20 mouse cellular contexts compared by ENCODE assay signal in the genomic region with DNA sequence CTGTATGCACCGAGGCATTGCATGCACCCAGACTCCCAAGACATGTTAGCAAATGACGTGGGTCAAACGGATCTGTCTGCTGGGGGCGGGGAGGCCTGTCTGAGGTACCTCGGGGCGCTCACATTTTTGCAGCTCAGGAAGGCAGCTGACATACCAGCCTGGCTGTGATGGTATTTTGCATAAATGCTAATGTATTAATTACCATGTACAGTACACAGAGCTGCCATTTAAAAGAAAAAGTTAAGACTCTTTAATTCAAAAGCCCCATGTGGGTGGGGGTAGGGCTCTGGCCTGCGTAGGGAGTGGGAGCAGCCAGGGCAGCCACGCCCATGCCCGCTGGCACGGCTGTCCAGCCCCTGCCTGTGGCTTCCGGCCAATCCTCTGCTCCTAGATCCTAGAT. TPM values are rescaled to one million over a fixed set of nuclear protein-coding genes. Genes with fewer than 3 reads are reported as not detected.
DNase-seq lines count a peak whose midpoint lies in the region; ATAC-seq lines count a peak whose summit lies in the region.
"Had no signal": no experiment of that assay in that cellular context is flagged by ENCODE, and none has a peak within 500 bp of the region (broad histone marks: within the 10 kb centered on the region; RNA-seq: fewer than 3 reads in every experiment).

No protein-coding gene starts in this region.

- H3K9ac ChIP-seq in forebrain, embryonic 13.5 days: no peak overlapping the region
- no peak overlapping the region for H3K9ac ChIP-seq in forebrain, embryonic 11.5 days (ENCODE audit: low read length)
- no peak overlapping the region for H3K9ac ChIP-seq in hindbrain, embryonic 13.5 days
- H3K9ac ChIP-seq in hindbrain, embryonic 11.5 days (ENCODE audit: low read depth, low read length): no peak overlapping the region
- no peak overlapping the region for H3K9ac ChIP-seq in midbrain, embryonic 14.5 days (replicated peaks; ENCODE audit: low read length)
- H3K9ac ChIP-seq in midbrain, embryonic 13.5 days (replicated peaks): no peak overlapping the region
- no peak overlapping the region for H3K9ac ChIP-seq in forebrain, embryonic 16.5 days (replicated peaks; ENCODE audit: low read depth, low read length)
- H3K9ac ChIP-seq: embryonic facial prominence, embryonic 12.5 days; heart, embryonic 12.5 days had no signal

- H3K4me2 ChIP-seq in forebrain, embryonic 13.5 days: no peak overlapping the region
- H3K4me2 ChIP-seq in forebrain, embryonic 11.5 days (ENCODE audit: low read depth, low read length, severe bottlenecking): no peak overlapping the region
- no peak overlapping the region for H3K4me2 ChIP-seq in hindbrain, embryonic 13.5 days
- H3K4me2 ChIP-seq in hindbrain, embryonic 11.5 days (replicated peaks; ENCODE audit: low read depth, low read length): no peak overlapping the region
- no peak overlapping the region for H3K4me2 ChIP-seq in midbrain, embryonic 14.5 days (ENCODE audit: low read length)
- no peak overlapping the region for H3K4me2 ChIP-seq in midbrain, embryonic 13.5 days (replicated peaks)
- no peak overlapping the region for H3K4me2 ChIP-seq in forebrain, embryonic 16.5 days (ENCODE audit: low read length)
- H3K4me2 ChIP-seq: embryonic facial prominence, embryonic 12.5 days; heart, embryonic 12.5 days had no signal

- no peak overlapping the region for H3K27ac ChIP-seq in forebrain, embryonic 13.5 days
- no peak overlapping the region for H3K27ac ChIP-seq in forebrain, embryonic 11.5 days (ENCODE audit: low read depth, low read length)
- H3K27ac ChIP-seq in hindbrain, embryonic 13.5 days: no peak overlapping the region
- no peak overlapping the region for H3K27ac ChIP-seq in hindbrain, embryonic 11.5 days (ENCODE audit: low read depth, low read length)
- no peak overlapping the region for H3K27ac ChIP-seq in midbrain, embryonic 14.5 days (replicated peaks; ENCODE audit: low read depth, low read length)
- no peak overlapping the region for H3K27ac ChIP-seq in midbrain, embryonic 13.5 days
- no peak overlapping the region for H3K27ac ChIP-seq in forebrain, embryonic 16.5 days (ENCODE audit: low read length)
- H3K27ac ChIP-seq: embryonic facial prominence, embryonic 12.5 days; hindbrain, embryonic 10.5 days had no signal

- H3K36me3 ChIP-seq in forebrain, embryonic 13.5 days (ENCODE audit: poor library complexity, severe bottlenecking): no peaks in the 10 kb centered on the region
- H3K36me3 ChIP-seq in forebrain, embryonic 11.5 days (ENCODE audit: control insufficient read depth, insufficient read depth, low read length): no peaks in the 10 kb centered on the region
- no peaks in the 10 kb centered on the region for H3K36me3 ChIP-seq in hindbrain, embryonic 13.5 days
- no peaks in the 10 kb centered on the region for H3K36me3 ChIP-seq in hindbrain, embryonic 11.5 days (ENCODE audit: control insufficient read depth, insufficient read depth, low read length)
- no peaks in the 10 kb centered on the region for H3K36me3 ChIP-seq in midbrain, embryonic 14.5 days (ENCODE audit: control insufficient read depth, insufficient read depth, low read length)
- no peaks in the 10 kb centered on the region for H3K36me3 ChIP-seq in midbrain, embryonic 13.5 days
- H3K36me3 ChIP-seq in forebrain, embryonic 16.5 days (ENCODE audit: control insufficient read depth, insufficient read depth): no peaks in the 10 kb centered on the region
- H3K36me3 ChIP-seq: embryonic facial prominence, embryonic 12.5 days; heart, embryonic 12.5 days; hindbrain, embryonic 10.5 days had no signal

- 59% methylated on average over 11 of the region's 11 CpGs for WGBS in forebrain, embryonic 13.5 days
- WGBS in forebrain, embryonic 11.5 days: 70% methylated on average over 11 of the region's 11 CpGs
- WGBS in hindbrain, embryonic 13.5 days: 50% methylated on average over 11 of the region's 11 CpGs
- 75% methylated on average over 11 of the region's 11 CpGs for WGBS in hindbrain, embryonic 11.5 days
- 55% methylated on average over 11 of the region's 11 CpGs for WGBS in midbrain, embryonic 14.5 days
- 62% methylated on average over 11 of the region's 11 CpGs for WGBS in midbrain, embryonic 13.5 days
- 47% methylated on average over 11 of the region's 11 CpGs for WGBS in forebrain, embryonic 16.5 days

- H3K9me3 ChIP-seq in forebrain, embryonic 13.5 days (replicated peaks): no peaks in the 10 kb centered on the region
- no peaks in the 10 kb centered on the region for H3K9me3 ChIP-seq in forebrain, embryonic 11.5 days (ENCODE audit: control insufficient read depth, low read length)
- no peaks in the 10 kb centered on the region for H3K9me3 ChIP-seq in hindbrain, embryonic 13.5 days
- H3K9me3 ChIP-seq in hindbrain, embryonic 11.5 days (ENCODE audit: control insufficient read depth, low read length): no peaks in the 10 kb centered on the region
- no peaks in the 10 kb centered on the region for H3K9me3 ChIP-seq in midbrain, embryonic 14.5 days (ENCODE audit: control insufficient read depth, low read length)
- no peaks in the 10 kb centered on the region for H3K9me3 ChIP-seq in midbrain, embryonic 13.5 days
- H3K9me3 ChIP-seq in forebrain, embryonic 16.5 days (ENCODE audit: control insufficient read depth, low read length): no peaks in the 10 kb centered on the region
- H3K9me3 ChIP-seq: embryonic facial prominence, embryonic 12.5 days; heart, embryonic 12.5 days; hindbrain, embryonic 10.5 days had no signal

- H3K4me1 ChIP-seq in forebrain, embryonic 13.5 days: peaks cover 33% of the 10 kb centered on the region
- H3K4me1 ChIP-seq in forebrain, embryonic 11.5 days (replicated peaks; ENCODE audit: control insufficient read depth, insufficient read depth, low read length): peaks cover 7% of the 10 kb centered on the region
- peaks cover 43% of the 10 kb centered on the region for H3K4me1 ChIP-seq in hindbrain, embryonic 13.5 days (replicated peaks)
- H3K4me1 ChIP-seq in hindbrain, embryonic 11.5 days (replicated peaks; ENCODE audit: control insufficient read depth, insufficient read depth, low read length): peaks cover 4% of the 10 kb centered on the region
- H3K4me1 ChIP-seq in midbrain, embryonic 14.5 days (ENCODE audit: control insufficient read depth, insufficient read depth, low read length): peaks cover 20% of the 10 kb centered on the region
- peaks cover 58% of the 10 kb centered on the region for H3K4me1 ChIP-seq in midbrain, embryonic 13.5 days (replicated peaks)
- H3K4me1 ChIP-seq in forebrain, embryonic 16.5 days (replicated peaks; ENCODE audit: control insufficient read depth, insufficient read depth, low read length): peaks cover 40% of the 10 kb centered on the region

- no peak for DNase-seq in forebrain, embryonic 11.5 days (ENCODE audit: low spot score)
- DNase-seq in hindbrain, embryonic 11.5 days (ENCODE audit: low spot score): no peak
- DNase-seq in midbrain, embryonic 14.5 days: no peak
- no peak for DNase-seq in lung, postnatal 10 days
- DNase-seq: adrenal gland, adult 2 months; adrenal gland, postnatal 25 days; B cell, adult 2 months; cerebellum, adult 2 months; gastrocnemius, postnatal 14 days had no signal

- H3K27me3 ChIP-seq in forebrain, embryonic 13.5 days: 0 out of 2 replicates have a peak, but pooled peaks cover 15% of the 10 kb centered on the region
- H3K27me3 ChIP-seq in forebrain, embryonic 11.5 days (ENCODE audit: control insufficient read depth, insufficient read depth, low read length): no peaks in the 10 kb centered on the region
- 0 out of 2 replicates have a peak, but pooled peaks cover 11% of the 10 kb centered on the region for H3K27me3 ChIP-seq in hindbrain, embryonic 13.5 days
- H3K27me3 ChIP-seq in hindbrain, embryonic 11.5 days (ENCODE audit: control insufficient read depth, insufficient read depth, low read length): no peaks in the 10 kb centered on the region
- no peaks in the 10 kb centered on the region for H3K27me3 ChIP-seq in midbrain, embryonic 14.5 days (ENCODE audit: control insufficient read depth, insufficient read depth, low read length)
- peaks cover 4% of the 10 kb centered on the region; the same call in 1 of the 2 replicates for H3K27me3 ChIP-seq in midbrain, embryonic 13.5 days
- no peaks in the 10 kb centered on the region for H3K27me3 ChIP-seq in forebrain, embryonic 16.5 days (replicated peaks; ENCODE audit: control insufficient read depth, insufficient read depth, low read length)
- H3K27me3 ChIP-seq: embryonic facial prominence, embryonic 12.5 days had no signal

- ATAC-seq in forebrain, embryonic 13.5 days: peak; percentile 33; the same call in 1 of the 2 replicates
- ATAC-seq in forebrain, embryonic 11.5 days (replicated peaks; ENCODE audit: low FRiP score): no peak
- 0 out of 2 replicates have a peak, but pooled peaks have one; percentile 9 for ATAC-seq in hindbrain, embryonic 13.5 days (ENCODE audit: low FRiP score)
- no peak for ATAC-seq in hindbrain, embryonic 11.5 days (ENCODE audit: low FRiP score)
- ATAC-seq in midbrain, embryonic 14.5 days (ENCODE audit: low FRiP score, low TSS enrichment): peak; percentile 12; the same call in 1 of the 2 replicates
- ATAC-seq in midbrain, embryonic 13.5 days: no peak
- peak; percentile 64 for ATAC-seq in forebrain, embryonic 16.5 days
- ATAC-seq: CD4-positive, CD25-positive, alpha-beta regulatory T cell, adult 4 months; hindbrain, embryonic 16.5 days; inflammation-experienced regulatory T-cells, adult 6 months; intestine, postnatal 0 days had no signal

- no peak overlapping the region for H3K4me3 ChIP-seq in forebrain, embryonic 13.5 days
- no peak overlapping the region for H3K4me3 ChIP-seq in forebrain, embryonic 11.5 days (ENCODE audit: low read depth, low read length)
- no peak overlapping the region for H3K4me3 ChIP-seq in hindbrain, embryonic 13.5 days
- H3K4me3 ChIP-seq in hindbrain, embryonic 11.5 days (ENCODE audit: low read depth, low read length): no peak overlapping the region
- no peak overlapping the region for H3K4me3 ChIP-seq in midbrain, embryonic 14.5 days (replicated peaks; ENCODE audit: low read depth, low read length)
- H3K4me3 ChIP-seq in midbrain, embryonic 13.5 days (replicated peaks): no peak overlapping the region
- no peak overlapping the region for H3K4me3 ChIP-seq in forebrain, embryonic 16.5 days (replicated peaks; ENCODE audit: low read length)
- H3K4me3 ChIP-seq: embryonic facial prominence, embryonic 12.5 days; heart, embryonic 12.5 days; hindbrain, embryonic 10.5 days had no signal

RNA-seq across cellular contexts. Expression of a gene that starts 10.8 kb away (rescaled TPM):
- polyA plus RNA-seq in forebrain, embryonic 13.5 days (2015; fragmentation: Nextera tagmentation; extraction: Ambion mirVana): 0.84 and 1.0 TPM in 2 replicates
- polyA plus RNA-seq in forebrain, embryonic 11.5 days (2014; fragmentation: Nextera tagmentation; extraction: Ambion mirVana): 0.67 TPM in 1 of 2 replicates, not detected in the other
- polyA plus RNA-seq in hindbrain, embryonic 13.5 days (2015; fragmentation: Nextera tagmentation; extraction: Ambion mirVana): 1.00 TPM in 1 of 2 replicates, not detected in the other
- polyA plus RNA-seq in hindbrain, embryonic 11.5 days (2014; fragmentation: Nextera tagmentation; extraction: Ambion mirVana): 0.40 and 0.53 TPM in 2 replicates
- polyA plus RNA-seq in midbrain, embryonic 14.5 days (2014; fragmentation: Nextera tagmentation; extraction: Ambion mirVana): 0.61 and 0.84 TPM in 2 replicates
- polyA plus RNA-seq in midbrain, embryonic 13.5 days (2015; fragmentation: Nextera tagmentation; extraction: Ambion mirVana): 0.79 and 1.1 TPM in 2 replicates
- polyA plus RNA-seq in forebrain, embryonic 16.5 days (2015; fragmentation: Nextera tagmentation; extraction: Ambion mirVana): 1.1 and 1.7 TPM in 2 replicates
- polyA plus RNA-seq: adrenal gland, adult 2 months; CD4-positive, CD25-positive, alpha-beta regulatory T cell, adult 4 months; cerebellum, adult 2 months; embryonic facial prominence, embryonic 12.5 days; heart, embryonic 12.5 days; hindbrain, embryonic 10.5 days; inflammation-experienced regulatory T-cells, adult 6 months; intestine, postnatal 0 days had no signal

RNA-seq across cellular contexts. Expression of a gene that starts 35.2 kb away (rescaled TPM):
- polyA plus RNA-seq in forebrain, embryonic 13.5 days (2015; fragmentation: Nextera tagmentation; extraction: Ambion mirVana): 12.0 and 13.2 TPM in 2 replicates
- 8.6 and 11.7 TPM in 2 replicates for polyA plus RNA-seq in forebrain, embryonic 11.5 days (2014; fragmentation: Nextera tagmentation; extraction: Ambion mirVana)
- 9.5 and 11.4 TPM in 2 replicates for polyA plus RNA-seq in hindbrain, embryonic 13.5 days (2015; fragmentation: Nextera tagmentation; extraction: Ambion mirVana)
- polyA plus RNA-seq in hindbrain, embryonic 11.5 days (2014; fragmentation: Nextera tagmentation; extraction: Ambion mirVana): 17.4 and 18.8 TPM in 2 replicates
- 21.7 and 22.6 TPM in 2 replicates for polyA plus RNA-seq in midbrain, embryonic 14.5 days (2014; fragmentation: Nextera tagmentation; extraction: Ambion mirVana)
- polyA plus RNA-seq in midbrain, embryonic 13.5 days (2015; fragmentation: Nextera tagmentation; extraction: Ambion mirVana): 14.2 and 19.3 TPM in 2 replicates
- 20.9 and 22.7 TPM in 2 replicates for polyA plus RNA-seq in forebrain, embryonic 16.5 days (2015; fragmentation: Nextera tagmentation; extraction: Ambion mirVana)
- polyA plus RNA-seq: CD4-positive, CD25-positive, alpha-beta regulatory T cell, adult 4 months; inflammation-experienced regulatory T-cells, adult 6 months; intestine, postnatal 0 days had no signal

Comparison
In these comparisons a context has a peak if more than half of its experiments do, and no peak if none do; other contexts are left out.
1. ATAC-seq: peak in forebrain, embryonic 13.5 days (single experiment), hindbrain, embryonic 13.5 days (single experiment), midbrain, embryonic 14.5 days (single experiment) and forebrain, embryonic 16.5 days (single experiment); none in forebrain, embryonic 11.5 days (single experiment), hindbrain, embryonic 11.5 days (single experiment) and midbrain, embryonic 13.5 days (single experiment).